Mouse (Mus musculus) forebrain, embryonic 11.5 days (tissue): ENCODE results near the gene Foxa1. TPM values are rescaled to one million over a fixed set of nuclear protein-coding genes. Genes with fewer than 3 reads are reported as not detected.

Source experiments
- ATAC-seq: fragments of 200-750 bp; cut with Nextera tagmentation; replicated peaks from 2 replicates; pipeline ENCODE4 v1.8.0; 2017; ENCODE audit warnings: moderate TSS enrichment; ENCODE audit not compliant: low FRiP score
- DNase-seq: peaks from one replicate; pipeline ENCODE4 v3.0.0-alpha.2; 2017; ENCODE audit warnings: low spot score
- H3K27ac ChIP-seq: fragments of 300-500 bp; sonication (generic); 2 replicates; pipeline ENCODE4 v1.5.1; 2014; ENCODE audit warnings: low read depth, low read length
- H3K27me3 ChIP-seq: fragments of 300-500 bp; sonication (generic); 2 replicates; pipeline ENCODE4 v1.6.1; 2014; ENCODE audit warnings: mild to moderate bottlenecking, low read length, mixed read lengths; ENCODE audit not compliant: control insufficient read depth, insufficient read depth
- H3K36me3 ChIP-seq: fragments of 300-500 bp; sonication (generic); 2 replicates; pipeline ENCODE4 v1.6.1; 2014; ENCODE audit warnings: mild to moderate bottlenecking, low read length, moderate library complexity, mixed read lengths; ENCODE audit not compliant: control insufficient read depth, insufficient read depth
- H3K4me1 ChIP-seq: fragments of 300-500 bp; sonication (generic); replicated peaks from 2 replicates; pipeline ENCODE4 v1.6.1; 2014; ENCODE audit warnings: low read length, mixed read lengths; ENCODE audit not compliant: control insufficient read depth, insufficient read depth
- H3K4me2 ChIP-seq: fragments of 300-500 bp; sonication (generic); 2 replicates; pipeline ENCODE4 v1.6.1; 2014; ENCODE audit warnings: low read depth, mild to moderate bottlenecking, low read length, moderate library complexity, mixed read lengths; ENCODE audit not compliant: severe bottlenecking
- H3K4me3 ChIP-seq: fragments of 300-500 bp; sonication (generic); 2 replicates; pipeline ENCODE4 v1.5.1; 2014; ENCODE audit warnings: low read depth, low read length
- H3K9ac ChIP-seq: fragments of 300-500 bp; sonication (generic); 2 replicates; pipeline ENCODE4 v1.6.1; 2014; ENCODE audit warnings: low read length
- H3K9me3 ChIP-seq: fragments of 300-500 bp; sonication (generic); 2 replicates; pipeline ENCODE4 v1.6.1; 2016; ENCODE audit warnings: low read length, mixed read lengths; ENCODE audit not compliant: control insufficient read depth
- WGBS: fragments of 180-500 bp; shearing (Covaris S2); extraction: QIAGEN DNeasy Blood & Tissue Kit; methylation state at CpG from one replicate; pipeline ENCODE4 v1.1.7; 2014; 5-methylcytosine and 5-hydroxymethylcytosine counted together
- polyA plus RNA-seq: library from polyadenylated mRNA; unstranded; fragments of >200 nt; fragmentation: Nextera tagmentation; extraction: Ambion mirVana; gene quantifications from 2 replicates; pipeline ENCODE4 v1.2.1, GENCODE M21; 2014

Gene Foxa1
- polyA plus RNA-seq, 1 experiment from 2014 or later = 1.7 TPM

DNA sequence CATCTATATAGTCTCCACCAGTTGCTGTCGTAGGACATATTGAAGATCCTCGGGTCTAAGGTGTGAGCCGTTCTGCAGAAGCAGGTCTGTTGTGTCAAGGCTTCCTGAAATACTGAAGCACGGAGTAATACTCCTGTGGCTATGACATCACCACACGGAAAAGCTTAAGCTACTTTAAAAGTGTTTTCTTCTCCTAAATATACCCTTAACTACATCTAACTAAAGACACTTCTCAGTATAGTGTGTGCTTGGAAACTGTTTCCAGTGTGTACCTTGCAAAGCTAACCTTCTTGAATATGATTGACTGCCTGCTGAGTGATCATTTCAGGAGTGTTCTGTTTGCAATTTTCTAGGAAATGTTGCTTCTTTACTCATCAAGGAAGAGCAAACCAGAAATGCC lies 35.2 kb downstream of the Foxa1 start:
- Histone ChIP-seq H3K4me2 (no peak overlapping the region), H3K9ac (no peak overlapping the region), H3K4me1 (no peaks in the 10 kb centered on the region), H3K4me3 (no peak overlapping the region), H3K27me3 (no peaks in the 10 kb centered on the region), H3K9me3 (no peaks in the 10 kb centered on the region), H3K36me3 (no peaks in the 10 kb centered on the region), H3K27ac (no peak overlapping the region)
- DNase-seq (no peak), ATAC-seq (no peak)
- WGBS = 92% methylated on average over 5 of the region's 5 CpGs

DNA sequence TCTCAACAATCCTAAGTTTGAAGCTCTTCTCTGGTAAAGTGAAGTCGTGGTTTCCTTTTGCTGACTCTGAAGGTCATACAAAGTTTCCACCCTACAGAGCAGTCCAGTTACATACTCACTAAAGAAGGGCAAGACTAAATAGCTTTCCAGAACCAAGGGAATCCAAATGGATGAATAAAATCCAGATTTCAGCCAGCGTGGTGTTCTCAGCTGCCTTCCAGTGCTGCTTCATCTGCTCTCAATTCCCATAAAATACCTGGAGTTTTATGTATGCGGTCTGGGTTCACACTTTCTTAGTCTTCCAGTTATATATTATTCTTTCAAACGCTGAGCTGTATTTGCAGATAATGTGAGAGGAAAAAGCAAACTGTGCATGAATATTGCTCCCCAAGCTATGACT lies 35.6 kb downstream of the Foxa1 start:
- Histone ChIP-seq H3K9me3 (no peaks in the 10 kb centered on the region), H3K4me2 (no peak overlapping the region), H3K27me3 (no peaks in the 10 kb centered on the region), H3K4me1 (no peaks in the 10 kb centered on the region), H3K9ac (no peak overlapping the region), H3K27ac (no peak overlapping the region), H3K4me3 (no peak overlapping the region), H3K36me3 (no peaks in the 10 kb centered on the region)
- DNase-seq (no peak), ATAC-seq (no peak)
- WGBS = 92% methylated on average over 4 of the region's 4 CpGs

DNA sequence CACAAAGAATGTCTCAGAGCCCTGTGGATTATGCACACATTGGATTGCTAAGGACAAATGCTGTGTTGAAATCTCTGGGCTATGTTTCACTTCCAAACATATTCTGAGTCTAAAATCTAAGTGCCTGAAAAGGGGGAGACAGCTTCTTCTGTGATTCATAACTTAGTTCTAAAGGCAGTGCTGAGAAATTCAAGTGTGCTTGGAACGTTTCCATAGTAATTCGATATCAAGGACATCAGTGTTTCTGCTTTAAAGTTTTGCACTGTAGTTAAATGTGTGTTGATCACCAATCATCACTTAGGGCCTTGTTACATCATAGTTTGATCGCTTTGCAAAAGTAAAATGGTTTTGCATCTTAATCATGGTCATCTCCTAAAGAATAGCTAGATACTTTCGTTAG lies 37.0 kb downstream of the Foxa1 start:
- Histone ChIP-seq H3K27me3 (no peaks in the 10 kb centered on the region), H3K4me2 (no peak overlapping the region), H3K27ac (no peak overlapping the region), H3K4me1 (no peaks in the 10 kb centered on the region), H3K9me3 (no peaks in the 10 kb centered on the region), H3K36me3 (no peaks in the 10 kb centered on the region), H3K9ac (no peak overlapping the region), H3K4me3 (no peak overlapping the region)
- no peak for ATAC-seq
- no peak for DNase-seq
- WGBS = 79% methylated on average over 4 of the region's 4 CpGs

DNA sequence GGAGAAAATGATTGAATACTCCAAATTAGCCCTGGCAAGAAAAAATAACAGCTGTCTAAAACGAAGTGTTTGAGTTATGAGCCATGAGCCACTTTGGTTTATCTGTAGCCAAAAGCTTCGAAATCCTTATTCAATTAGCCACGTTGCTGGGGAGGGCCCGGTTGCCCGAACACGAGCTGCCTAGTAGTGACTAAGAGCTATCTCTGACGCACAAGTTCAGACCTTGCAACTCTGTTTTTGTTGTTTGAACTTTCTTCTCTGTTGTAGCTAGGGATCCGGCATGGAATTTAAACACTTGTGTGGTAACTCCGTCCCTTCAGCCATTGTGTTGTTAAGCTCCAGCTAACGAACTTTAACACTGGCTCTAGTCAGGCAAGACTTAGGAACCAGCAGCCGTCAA lies 37.8 kb downstream of the Foxa1 start:
- DNase-seq = no peak
- Histone ChIP-seq H3K27ac (no peak overlapping the region), H3K4me2 (no peak overlapping the region), H3K36me3 (no peaks in the 10 kb centered on the region), H3K9me3 (no peaks in the 10 kb centered on the region), H3K4me1 (no peaks in the 10 kb centered on the region), H3K4me3 (no peak overlapping the region), H3K9ac (no peak overlapping the region), H3K27me3 (no peaks in the 10 kb centered on the region)
- ATAC-seq = no peak
- 28% methylated on average over 11 of the region's 11 CpGs for WGBS

DNA sequence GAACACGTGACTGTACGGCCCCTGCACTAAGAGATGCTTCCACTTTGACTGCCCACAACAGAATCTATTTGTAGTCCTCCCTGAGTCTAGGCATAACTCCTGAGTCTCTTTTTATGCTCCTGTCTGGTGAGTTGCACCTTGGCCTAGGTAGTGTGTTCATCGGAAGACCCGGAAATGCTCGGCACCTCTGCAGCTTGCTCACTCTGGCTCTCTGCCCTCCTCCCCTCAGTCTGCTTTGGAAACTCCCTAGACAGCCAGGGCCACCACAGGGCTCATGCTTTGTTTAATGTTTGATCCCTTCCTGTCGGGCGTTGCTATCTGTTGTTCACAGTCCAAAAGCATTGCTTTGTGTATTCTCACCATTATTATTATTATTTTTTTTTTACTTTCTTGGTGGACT lies 41.4 kb downstream of the Foxa1 start:
- Histone ChIP-seq H3K36me3 (no peaks in the 10 kb centered on the region), H3K9ac (no peak overlapping the region), H3K27me3 (no peaks in the 10 kb centered on the region), H3K4me2 (no peak overlapping the region), H3K9me3 (no peaks in the 10 kb centered on the region), H3K4me1 (no peaks in the 10 kb centered on the region), H3K4me3 (no peak overlapping the region), H3K27ac (no peak overlapping the region)
- no peak for DNase-seq
- 81% methylated on average over 7 of the region's 7 CpGs for WGBS
- no peak for ATAC-seq

DNA sequence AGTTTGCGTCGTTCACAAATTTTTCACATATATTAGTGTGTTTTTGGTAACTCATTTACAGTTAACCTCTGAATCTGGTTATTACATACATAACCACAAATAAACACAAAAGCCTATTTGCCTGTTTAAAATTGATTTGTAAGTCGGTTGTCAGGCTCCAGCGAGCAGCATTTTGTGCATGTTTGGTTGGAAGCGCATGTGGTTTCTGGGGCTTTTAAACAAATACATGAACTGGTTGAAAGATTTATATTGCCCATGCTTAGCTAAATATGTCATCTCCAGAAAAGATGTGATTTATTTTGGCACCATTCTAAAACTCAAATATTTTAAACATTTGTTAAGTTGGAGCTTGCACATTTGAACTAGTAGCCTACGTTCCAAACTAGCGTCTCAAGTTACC lies 46.5 kb downstream of the Foxa1 start:
- Histone ChIP-seq H3K9me3 (no peaks in the 10 kb centered on the region), H3K4me1 (no peaks in the 10 kb centered on the region), H3K4me3 (no peak overlapping the region), H3K27me3 (no peaks in the 10 kb centered on the region), H3K36me3 (no peaks in the 10 kb centered on the region), H3K9ac (no peak overlapping the region), H3K4me2 (no peak overlapping the region), H3K27ac (no peak overlapping the region)
- no peak for ATAC-seq
- 86% methylated on average over 7 of the region's 7 CpGs for WGBS
- no peak for DNase-seq

DNA sequence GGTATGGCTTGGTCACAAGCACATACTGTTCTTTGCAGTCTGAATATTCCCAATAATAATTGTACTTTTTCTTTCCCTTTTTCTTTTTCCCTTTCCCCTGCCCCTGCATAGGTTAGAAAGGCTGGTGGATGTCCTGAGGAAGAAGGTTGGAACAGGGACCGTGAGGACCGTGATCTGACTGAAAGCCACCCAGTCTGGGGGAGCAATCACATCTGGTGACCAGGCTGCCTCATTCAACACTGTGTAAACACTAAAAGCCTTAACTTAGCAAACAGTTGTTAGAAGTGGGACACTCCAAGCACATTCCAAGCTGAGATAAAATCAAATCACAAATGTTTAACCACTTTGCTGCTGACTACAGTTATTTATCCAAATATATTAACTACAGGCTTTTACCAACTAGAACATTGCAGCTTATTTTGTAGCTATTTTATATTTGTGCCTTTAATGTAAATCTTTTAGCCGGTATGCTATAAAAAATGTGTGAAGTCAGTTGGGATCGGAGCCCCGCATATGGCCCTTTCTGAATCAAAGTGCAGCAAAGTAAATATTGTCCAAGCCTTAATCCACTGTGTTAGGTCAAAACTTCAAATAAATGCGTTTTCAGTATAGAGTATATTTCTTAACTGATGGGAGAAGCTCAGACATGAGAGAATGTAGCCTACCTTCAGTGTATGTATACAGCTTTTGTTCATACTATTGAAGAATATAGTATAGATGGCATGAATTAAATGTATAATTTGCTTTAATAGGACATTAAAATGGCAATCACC lies 50.2 kb downstream of the Foxa1 start:
- H3K4me2 ChIP-seq = no peak overlapping the region
- no peaks in the 10 kb centered on the region for H3K4me1 ChIP-seq
- no peaks in the 10 kb centered on the region for H3K9me3 ChIP-seq
- 85% methylated on average over 6 of the region's 6 CpGs for WGBS
- DNase-seq = no peak
- H3K27me3 ChIP-seq = no peaks in the 10 kb centered on the region
- no peaks in the 10 kb centered on the region for H3K36me3 ChIP-seq
- H3K27ac ChIP-seq = no peak overlapping the region
- no peak for ATAC-seq
- H3K9ac ChIP-seq = no peak overlapping the region
- no peak overlapping the region for H3K4me3 ChIP-seq

Other genes with a start within 250 kb of the Foxa1 start
- gene Ttc6, start 17.2 kb upstream of the Foxa1 start, polyA plus RNA-seq = 0.44 and 0.57 TPM in 2 replicates